Mouse (Mus musculus) intestine, postnatal 0 days (tissue): ENCODE measurements around the gene Slc7a11. TPM values are rescaled to one million over a fixed set of nuclear protein-coding genes. Genes with fewer than 3 reads are reported as not detected.
A peak's percentile ranks its signal among the peaks of the same experiment; 100 is the strongest.

Source experiments
- ATAC-seq: fragments of 200-750 bp; cut with Nextera tagmentation; 2 replicates; pipeline ENCODE4 v1.8.0; 2017; ENCODE audit warnings: mild to moderate bottlenecking, moderate TSS enrichment, moderate library complexity
- H3K27ac ChIP-seq: fragments of 300-500 bp; sonication (generic); 2 replicates; pipeline ENCODE4 v1.5.1; 2014; ENCODE audit warnings: mild to moderate bottlenecking, low read depth, low read length, moderate library complexity
- H3K27me3 ChIP-seq: fragments of 300-500 bp; sonication (generic); replicated peaks from 2 replicates; pipeline ENCODE4 v1.6.1; 2014; ENCODE audit warnings: low read length, mixed read lengths; ENCODE audit not compliant: control insufficient read depth, insufficient read depth
- H3K36me3 ChIP-seq: fragments of 300-500 bp; sonication (generic); 2 replicates; pipeline ENCODE4 v1.6.1; 2014; ENCODE audit warnings: mild to moderate bottlenecking, moderate library complexity; ENCODE audit not compliant: control insufficient read depth, insufficient read depth
- H3K4me1 ChIP-seq: fragments of 300-500 bp; sonication (generic); replicated peaks from 2 replicates; pipeline ENCODE4 v1.6.1; 2014; ENCODE audit warnings: antibody characterized with exemption, low read length, mixed read lengths; ENCODE audit not compliant: control insufficient read depth, insufficient read depth
- H3K4me2 ChIP-seq: fragments of 300-500 bp; sonication (generic); replicated peaks from 2 replicates; pipeline ENCODE4 v1.6.1; 2014; ENCODE audit warnings: low read depth, mild to moderate bottlenecking, moderate library complexity
- H3K4me3 ChIP-seq: fragments of 300-500 bp; sonication (generic); 2 replicates; pipeline ENCODE4 v1.5.1; 2014; ENCODE audit warnings: low read depth, low read length
- H3K9ac ChIP-seq: fragments of 300-500 bp; sonication (generic); 2 replicates; pipeline ENCODE4 v1.6.1; 2014; ENCODE audit warnings: mild to moderate bottlenecking, low read depth, low read length
- H3K9me3 ChIP-seq: fragments of 300-500 bp; sonication (generic); 2 replicates; pipeline ENCODE4 v1.6.1; 2016; ENCODE audit warnings: mixed run types; ENCODE audit not compliant: control insufficient read depth
- CTCF ChIP-seq: sonication (generic); IDR thresholded peaks from 2 replicates; pipeline ENCODE4 v1.5.1; 2016; ENCODE audit warnings: low read depth, mild to moderate bottlenecking, control low read depth, antibody characterized with exemption, moderate library complexity
- WGBS: fragments of 180-500 bp; shearing (Covaris S2); extraction: QIAGEN DNeasy Blood & Tissue Kit; methylation state at CpG from one replicate; pipeline ENCODE4 v1.1.7; 2014; 5-methylcytosine and 5-hydroxymethylcytosine counted together
- polyA plus RNA-seq: library from polyadenylated mRNA; unstranded; fragments of >200 nt; fragmentation: Nextera tagmentation; extraction: Ambion mirVana; gene quantifications from 2 replicates; pipeline ENCODE4 v1.2.1, GENCODE M21; 2015

Slc7a11 gene
- polyA plus RNA-seq, 1 experiment from 2014 or later, result 0.13 TPM

- H3K9me3 ChIP-seq, result no peaks in the 10 kb centered on the region
- no peak for TF ChIP-seq CTCF
- 86% methylated on average over 5 of the region's 5 CpGs for WGBS
- no peaks in the 10 kb centered on the region for H3K36me3 ChIP-seq
- no peaks in the 10 kb centered on the region for H3K27me3 ChIP-seq
- no peak overlapping the region for H3K4me2 ChIP-seq
- no peak overlapping the region for H3K27ac ChIP-seq
- H3K9ac ChIP-seq, result no peak overlapping the region
- H3K4me3 ChIP-seq, result no peak overlapping the region
- ATAC-seq, result no peak
- no peaks in the 10 kb centered on the region for H3K4me1 ChIP-seq
Measured at GRCm38 (mm10) chr3:50386561-50387221, 56.7 kb downstream of the Slc7a11 start.

GRCm38 (mm10) chr3:50386066-50386465 lies 57.3 kb downstream of the Slc7a11 start:
- no peak for TF ChIP-seq CTCF
- Histone ChIP-seq H3K9me3 (no peaks in the 10 kb centered on the region), H3K9ac (no peak overlapping the region), H3K27ac (no peak overlapping the region), H3K36me3 (no peaks in the 10 kb centered on the region), H3K4me3 (no peak overlapping the region), H3K4me1 (no peaks in the 10 kb centered on the region), H3K27me3 (no peaks in the 10 kb centered on the region), H3K4me2 (no peak overlapping the region)
- ATAC-seq, result no peak
- 84% methylated on average over 6 of the region's 6 CpGs for WGBS

GRCm38 (mm10) chr3:50382729-50383128 lies 60.7 kb downstream of the Slc7a11 start:
- Histone ChIP-seq H3K9ac (no peak overlapping the region), H3K4me3 (no peak overlapping the region), H3K36me3 (no peaks in the 10 kb centered on the region), H3K9me3 (no peaks in the 10 kb centered on the region), H3K4me2 (peak overlapping the region; percentile 67; the same call in 1 of the 2 replicates), H3K27me3 (no peaks in the 10 kb centered on the region), H3K4me1 (no peaks in the 10 kb centered on the region), H3K27ac (no peak overlapping the region)
- peak; percentile 43 for TF ChIP-seq CTCF
- no peak for ATAC-seq
- WGBS, result 49% methylated on average over 5 of the region's 5 CpGs

GRCm38 (mm10) chr3:50381861-50382693 lies 61.3 kb downstream of the Slc7a11 start:
- Histone ChIP-seq H3K27me3 (no peaks in the 10 kb centered on the region), H3K4me1 (no peaks in the 10 kb centered on the region), H3K4me2 (peak overlapping the region; percentile 67), H3K9ac (peak overlapping the region; percentile 34; the same call in 1 of the 2 replicates), H3K36me3 (no peaks in the 10 kb centered on the region), H3K9me3 (no peaks in the 10 kb centered on the region), H3K27ac (no peak overlapping the region), H3K4me3 (peak overlapping the region; percentile 40)
- 0 out of 2 replicates have a peak, but pooled peaks have one; percentile 22 for ATAC-seq
- WGBS, result 22% methylated on average over 22 of the region's 22 CpGs
- TF ChIP-seq CTCF, result no peak

GRCm38 (mm10) chr3:50381160-50381860 lies 62.1 kb downstream of the Slc7a11 start:
- ATAC-seq, result 0 out of 2 replicates have a peak, but pooled peaks have one; percentile 53
- peak overlapping the region; percentile 40 for H3K4me3 ChIP-seq
- 19% methylated on average over 10 of the region's 10 CpGs for WGBS
- TF ChIP-seq CTCF, result peak; percentile 91
- H3K27ac ChIP-seq, result no peak overlapping the region
- H3K4me2 ChIP-seq, result peak overlapping the region; percentile 67
- no peaks in the 10 kb centered on the region for H3K36me3 ChIP-seq
- peak overlapping the region; percentile 34; the same call in 1 of the 2 replicates for H3K9ac ChIP-seq
- H3K27me3 ChIP-seq, result no peaks in the 10 kb centered on the region
- H3K4me1 ChIP-seq, result no peaks in the 10 kb centered on the region
- no peaks in the 10 kb centered on the region for H3K9me3 ChIP-seq

GRCm38 (mm10) chr3:50379942-50380341 lies 63.5 kb downstream of the Slc7a11 start:
- no peaks in the 10 kb centered on the region for H3K4me1 ChIP-seq
- WGBS, result 76% methylated on average over 8 of the region's 8 CpGs
- ATAC-seq, result no peak
- no peak overlapping the region for H3K4me2 ChIP-seq
- H3K9ac ChIP-seq, result no peak overlapping the region
- no peak overlapping the region for H3K27ac ChIP-seq
- no peak for TF ChIP-seq CTCF
- no peak overlapping the region for H3K4me3 ChIP-seq
- H3K27me3 ChIP-seq, result no peaks in the 10 kb centered on the region
- no peaks in the 10 kb centered on the region for H3K9me3 ChIP-seq
- H3K36me3 ChIP-seq, result no peaks in the 10 kb centered on the region
